Mouse (Mus musculus): ENCODE data around the gene Recql. TPM values are rescaled to one million over a fixed set of nuclear protein-coding genes. Genes with fewer than 3 reads are reported as not detected.
A peak's percentile ranks its signal among the peaks of the same experiment; 100 is the strongest.

Gene Recql
- 33.8 and 35.5 TPM in 2 replicates for polyA plus RNA-seq (2014; fragmentation: Nextera tagmentation; extraction: Ambion mirVana)

DNA sequence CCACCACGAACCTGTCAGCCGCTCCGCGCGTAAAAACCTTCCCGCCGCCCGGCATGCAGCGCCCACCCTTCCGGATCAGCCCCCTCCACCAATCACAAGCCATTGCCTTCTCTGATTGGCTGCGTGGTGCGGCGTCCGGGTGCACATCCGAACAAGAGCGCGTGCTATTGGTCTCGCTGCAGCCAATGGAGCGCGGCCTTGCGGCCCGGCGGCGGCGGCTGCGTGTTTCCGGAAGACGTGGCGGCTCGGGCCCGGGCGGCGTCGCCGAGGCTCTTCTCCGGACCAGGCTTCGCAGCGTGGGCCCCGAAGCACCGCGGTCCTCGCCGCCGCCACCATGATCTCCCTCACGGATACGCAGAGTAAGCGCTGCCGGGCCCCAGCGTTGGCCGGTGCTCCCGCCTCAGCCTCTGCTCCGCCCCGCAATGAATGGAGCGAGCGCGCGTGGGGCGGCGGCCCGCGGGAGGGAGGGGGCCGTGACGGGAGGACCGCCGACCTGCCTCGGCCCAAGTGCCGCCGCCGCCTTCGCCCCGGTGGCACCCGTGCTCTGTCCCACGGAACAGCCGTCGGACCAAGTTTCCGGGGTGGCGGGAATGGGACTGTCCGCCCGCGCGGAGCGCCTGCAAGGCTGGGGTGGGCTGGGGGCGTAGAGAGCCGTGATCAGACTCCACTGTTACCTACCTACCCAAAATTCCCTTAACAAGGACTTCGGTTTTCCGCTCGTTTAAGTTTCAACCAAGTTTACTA lies at the start of gene Recql, which contains the start of gene Golt1b:
Gene Recql (minus strand): TSS at position 77 of the 744 bp plus-strand sequence.
Gene Golt1b (plus strand): TSS at position 211 of the 744 bp plus-strand sequence.
- DNase-seq (ENCODE audit: low spot score), result peak; percentile 98
- Histone ChIP-seq H3K27ac (ENCODE audit: low read depth, low read length) (no peak within 1 kb of the TSS), H3K4me2 (ENCODE audit: low read length) (peak within 1 kb of the TSS; percentile 74), H3K9me3 (replicated peaks; ENCODE audit: control insufficient read depth, low read length) (no peaks in the 10 kb centered on the region), H3K9ac (ENCODE audit: low read length) (peak within 1 kb of the TSS; percentile 91), H3K4me3 (ENCODE audit: low read depth, low read length) (peak within 1 kb of the TSS; percentile 99), H3K36me3 (ENCODE audit: control insufficient read depth, insufficient read depth, low read length) (no peaks in the 10 kb centered on the region), H3K4me1 (ENCODE audit: control insufficient read depth, insufficient read depth, low read length) (peaks cover 14% of the 10 kb centered on the region), H3K27me3 (replicated peaks; ENCODE audit: control insufficient read depth, insufficient read depth, low read length) (no peaks in the 10 kb centered on the region)
- ATAC-seq, result peak; percentile 100
- under 1% methylated on average over 67 of the region's 87 CpGs for WGBS

GRCm38 (mm10) chr6:142429072-142429471 lies 42.2 kb upstream of the Recql start:
- H3K9me3 ChIP-seq (replicated peaks; ENCODE audit: control insufficient read depth, low read length), result no peaks in the 10 kb centered on the region
- H3K4me1 ChIP-seq (ENCODE audit: control insufficient read depth, insufficient read depth, low read length), result no peaks in the 10 kb centered on the region
- DNase-seq (ENCODE audit: low spot score) (no peak), ATAC-seq (no peak)
- H3K9ac ChIP-seq (ENCODE audit: low read length), result no peak overlapping the region
- no peaks in the 10 kb centered on the region for H3K36me3 ChIP-seq (ENCODE audit: control insufficient read depth, insufficient read depth, low read length)
- H3K27me3 ChIP-seq (replicated peaks; ENCODE audit: control insufficient read depth, insufficient read depth, low read length), result no peaks in the 10 kb centered on the region
- no peak overlapping the region for H3K4me2 ChIP-seq (ENCODE audit: low read length)
- no peak overlapping the region for H3K4me3 ChIP-seq (ENCODE audit: low read depth, low read length)
- H3K27ac ChIP-seq (ENCODE audit: low read depth, low read length), result no peak overlapping the region

DNA sequence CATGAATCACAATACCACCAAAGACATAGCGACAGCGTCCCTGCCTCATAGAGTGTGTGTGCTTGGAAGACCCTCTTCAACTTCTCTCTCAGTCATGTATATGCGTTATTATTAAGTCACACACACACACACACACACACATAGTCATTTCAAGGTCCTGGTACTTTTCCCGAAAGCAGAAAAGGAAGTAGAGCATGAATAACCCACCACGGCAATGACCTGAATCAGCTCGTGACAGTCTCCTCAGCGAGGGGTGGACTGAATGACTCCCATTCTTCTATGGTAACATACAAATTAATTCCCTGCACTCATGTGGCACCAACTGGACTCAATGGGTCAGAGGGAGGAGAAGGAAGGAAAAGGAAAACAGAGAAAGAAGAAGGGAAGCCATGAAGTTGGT lies 38.1 kb upstream of the Recql start:
- no peaks in the 10 kb centered on the region for H3K27me3 ChIP-seq (replicated peaks; ENCODE audit: control insufficient read depth, insufficient read depth, low read length)
- no peaks in the 10 kb centered on the region for H3K36me3 ChIP-seq (ENCODE audit: control insufficient read depth, insufficient read depth, low read length)
- no peaks in the 10 kb centered on the region for H3K4me1 ChIP-seq (ENCODE audit: control insufficient read depth, insufficient read depth, low read length)
- 74% methylated on average over 7 of the region's 7 CpGs for WGBS
- H3K9me3 ChIP-seq (replicated peaks; ENCODE audit: control insufficient read depth, low read length), result no peaks in the 10 kb centered on the region
- no peak overlapping the region for H3K9ac ChIP-seq (ENCODE audit: low read length)
- ATAC-seq (no peak), DNase-seq (ENCODE audit: low spot score) (no peak)
- H3K4me2 ChIP-seq (ENCODE audit: low read length), result no peak overlapping the region
- H3K27ac ChIP-seq (ENCODE audit: low read depth, low read length), result no peak overlapping the region
- no peak overlapping the region for H3K4me3 ChIP-seq (ENCODE audit: low read depth, low read length)

DNA sequence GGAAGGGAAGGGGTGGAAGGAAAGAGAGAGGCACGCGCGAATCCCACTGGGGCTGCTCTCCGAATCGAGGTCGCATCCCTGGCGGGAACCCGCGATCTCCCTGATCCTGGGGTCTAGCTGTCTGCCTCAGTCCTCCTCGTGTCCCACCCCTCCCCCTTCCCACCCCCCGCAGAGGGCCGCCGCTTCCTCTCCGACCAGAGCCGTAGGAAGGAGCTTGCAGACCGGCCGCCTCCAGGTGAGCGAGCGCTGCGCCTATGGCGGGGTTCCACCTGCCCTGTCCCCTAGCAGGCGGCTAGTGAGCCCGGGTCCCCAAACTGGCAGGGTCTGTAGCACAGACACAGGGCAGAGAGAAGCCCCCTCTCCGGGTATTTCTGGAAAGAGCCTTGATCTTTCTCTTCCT lies 27.7 kb upstream of the Recql start:
- peaks cover 25% of the 10 kb centered on the region for H3K27me3 ChIP-seq (replicated peaks; ENCODE audit: control insufficient read depth, insufficient read depth, low read length)
- peak overlapping the region; percentile 22 for H3K4me3 ChIP-seq (ENCODE audit: low read depth, low read length)
- ATAC-seq, result peak; percentile 26; the same call in 1 of the 2 replicates
- H3K9ac ChIP-seq (ENCODE audit: low read length), result peak overlapping the region; percentile 53
- no peaks in the 10 kb centered on the region for H3K36me3 ChIP-seq (ENCODE audit: control insufficient read depth, insufficient read depth, low read length)
- no peak overlapping the region for H3K27ac ChIP-seq (ENCODE audit: low read depth, low read length)
- DNase-seq (ENCODE audit: low spot score), result no peak
- 0% methylated on average over 14 of the region's 24 CpGs for WGBS
- H3K4me2 ChIP-seq (ENCODE audit: low read length), result peak overlapping the region; percentile 49
- no peaks in the 10 kb centered on the region for H3K9me3 ChIP-seq (replicated peaks; ENCODE audit: control insufficient read depth, low read length)
- H3K4me1 ChIP-seq (ENCODE audit: control insufficient read depth, insufficient read depth, low read length), result no peaks in the 10 kb centered on the region

GRCm38 (mm10) chr6:142413845-142414244 lies 27.0 kb upstream of the Recql start:
- H3K4me2 ChIP-seq (ENCODE audit: low read length), result no peak overlapping the region
- WGBS, result 10% methylated on average over 12 of the region's 12 CpGs
- H3K9me3 ChIP-seq (replicated peaks; ENCODE audit: control insufficient read depth, low read length), result no peaks in the 10 kb centered on the region
- H3K27ac ChIP-seq (ENCODE audit: low read depth, low read length), result no peak overlapping the region
- DNase-seq (ENCODE audit: low spot score) (no peak), ATAC-seq (0 out of 2 replicates have a peak, but pooled peaks have one; percentile 26)
- no peaks in the 10 kb centered on the region for H3K4me1 ChIP-seq (ENCODE audit: control insufficient read depth, insufficient read depth, low read length)
- no peaks in the 10 kb centered on the region for H3K36me3 ChIP-seq (ENCODE audit: control insufficient read depth, insufficient read depth, low read length)
- no peak overlapping the region for H3K9ac ChIP-seq (ENCODE audit: low read length)
- no peak overlapping the region for H3K4me3 ChIP-seq (ENCODE audit: low read depth, low read length)
- peaks cover 25% of the 10 kb centered on the region for H3K27me3 ChIP-seq (replicated peaks; ENCODE audit: control insufficient read depth, insufficient read depth, low read length)

- DNase-seq (ENCODE audit: low spot score) (no peak), ATAC-seq (no peak)
- 66% methylated on average over 11 of the region's 11 CpGs for WGBS
- no peak within 1 kb of the TSS for H3K9ac ChIP-seq (ENCODE audit: low read length)
- H3K27me3 ChIP-seq (replicated peaks; ENCODE audit: control insufficient read depth, insufficient read depth, low read length), result peaks cover 25% of the 10 kb centered on the region
- H3K4me2 ChIP-seq (ENCODE audit: low read length), result no peak within 1 kb of the TSS
- H3K36me3 ChIP-seq (ENCODE audit: control insufficient read depth, insufficient read depth, low read length), result no peaks in the 10 kb centered on the region
- no peak within 1 kb of the TSS for H3K27ac ChIP-seq (ENCODE audit: low read depth, low read length)
- H3K9me3 ChIP-seq (replicated peaks; ENCODE audit: control insufficient read depth, low read length), result no peaks in the 10 kb centered on the region
- no peaks in the 10 kb centered on the region for H3K4me1 ChIP-seq (ENCODE audit: control insufficient read depth, insufficient read depth, low read length)
- H3K4me3 ChIP-seq (ENCODE audit: low read depth, low read length), result no peak within 1 kb of the TSS
Measured at GRCm38 (mm10) chr6:142412906-142413491, 26.1 kb upstream of the Recql start, which contains the start of gene Spx. Gene Spx (plus strand): TSS chr6:142413441.

- no peaks in the 10 kb centered on the region for H3K36me3 ChIP-seq (ENCODE audit: control insufficient read depth, insufficient read depth, low read length)
- no peak overlapping the region for H3K27ac ChIP-seq (ENCODE audit: low read depth, low read length)
- 4% methylated on average over 1 of the region's 1 CpGs for WGBS
- no peak overlapping the region for H3K9ac ChIP-seq (ENCODE audit: low read length)
- DNase-seq (ENCODE audit: low spot score) (peak; percentile 25), ATAC-seq (0 out of 2 replicates have a peak, but pooled peaks have one; percentile 26)
- H3K4me1 ChIP-seq (ENCODE audit: control insufficient read depth, insufficient read depth, low read length), result no peaks in the 10 kb centered on the region
- H3K9me3 ChIP-seq (replicated peaks; ENCODE audit: control insufficient read depth, low read length), result no peaks in the 10 kb centered on the region
- H3K27me3 ChIP-seq (replicated peaks; ENCODE audit: control insufficient read depth, insufficient read depth, low read length), result peaks cover 25% of the 10 kb centered on the region
- no peak overlapping the region for H3K4me3 ChIP-seq (ENCODE audit: low read depth, low read length)
- H3K4me2 ChIP-seq (ENCODE audit: low read length), result no peak overlapping the region
Measured at GRCm38 (mm10) chr6:142411140-142411539, 24.3 kb upstream of the Recql start.

- ATAC-seq, result no peak
- no peaks in the 10 kb centered on the region for H3K9me3 ChIP-seq (replicated peaks; ENCODE audit: control insufficient read depth, low read length)
Measured at GRCm38 (mm10) chr6:142395756-142396155, 8.9 kb upstream of the Recql start.

DNA sequence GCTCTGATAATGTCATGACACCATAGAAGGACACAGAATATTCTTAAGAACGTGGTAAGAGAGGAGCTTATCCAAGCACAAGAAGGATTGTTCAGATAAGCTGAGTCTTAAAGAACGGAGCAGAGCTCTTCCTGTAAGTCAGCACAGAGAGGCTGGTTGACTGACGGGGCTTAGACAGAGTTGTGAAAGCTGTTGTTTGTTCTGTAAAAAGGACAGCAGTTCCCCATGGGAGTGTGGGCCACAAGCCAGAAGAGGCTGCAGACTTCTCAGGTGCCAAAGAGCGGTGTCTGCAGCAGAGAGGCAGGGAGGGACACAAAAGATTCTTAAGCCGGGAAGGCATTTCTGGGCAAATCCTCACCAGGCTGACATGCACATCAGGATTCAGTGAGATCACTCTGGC lies 7.8 kb upstream of the Recql start:
- no peak overlapping the region for H3K4me2 ChIP-seq (ENCODE audit: low read length)
- peaks cover 23% of the 10 kb centered on the region for H3K36me3 ChIP-seq (ENCODE audit: control insufficient read depth, insufficient read depth, low read length)

More at GRCm38 (mm10) chr6:142395756-142396155, 8.9 kb upstream of the Recql start:
- Histone ChIP-seq H3K36me3 (ENCODE audit: control insufficient read depth, insufficient read depth, low read length) (peaks cover 31% of the 10 kb centered on the region), H3K4me1 (ENCODE audit: control insufficient read depth, insufficient read depth, low read length) (no peaks in the 10 kb centered on the region), H3K4me3 (ENCODE audit: low read depth, low read length) (no peak overlapping the region), H3K27me3 (replicated peaks; ENCODE audit: control insufficient read depth, insufficient read depth, low read length) (no peaks in the 10 kb centered on the region), H3K27ac (ENCODE audit: low read depth, low read length) (no peak overlapping the region), H3K9ac (ENCODE audit: low read length) (no peak overlapping the region), H3K4me2 (ENCODE audit: low read length) (no peak overlapping the region)
- DNase-seq (ENCODE audit: low spot score), result no peak
- 92% methylated on average over 6 of the region's 6 CpGs for WGBS

More for the DNA sequence above, 7.8 kb upstream of the Recql start:
- ATAC-seq, result no peak
- Histone ChIP-seq H3K9ac (ENCODE audit: low read length) (no peak overlapping the region), H3K27ac (ENCODE audit: low read depth, low read length) (no peak overlapping the region), H3K27me3 (replicated peaks; ENCODE audit: control insufficient read depth, insufficient read depth, low read length) (no peaks in the 10 kb centered on the region), H3K4me1 (ENCODE audit: control insufficient read depth, insufficient read depth, low read length) (no peaks in the 10 kb centered on the region), H3K4me3 (ENCODE audit: low read depth, low read length) (no peak overlapping the region), H3K9me3 (replicated peaks; ENCODE audit: control insufficient read depth, low read length) (no peaks in the 10 kb centered on the region)
- no peak for DNase-seq (ENCODE audit: low spot score)
- WGBS, result 83% methylated on average over 5 of the region's 5 CpGs

All from forebrain, embryonic 14.5 days (tissue).